Mouse (Mus musculus) liver, postnatal 0 days (tissue): ENCODE measurements at regions not wholly inside any gene's neighbourhood (a gene's known extent, or its start where the extent isn't known, plus 50 kb on each side); places are given as distances from the start of the nearest gene placed in this dataset.

Source experiments
- CTCF ChIP-seq: sonication (generic); IDR thresholded peaks from 2 replicates; pipeline ENCODE4 v1.5.1; 2016; ENCODE audit warnings: antibody characterized with exemption, low read depth
- EP300 ChIP-seq: IDR thresholded peaks from 2 replicates; pipeline ENCODE4 v1.6.1; 2016; ENCODE audit warnings: antibody characterized with exemption, low read depth, mild to moderate bottlenecking

- TF ChIP-seq CTCF (no peak), EP300 (no peak)
Observed at GRCm38 (mm10) chr1:193860354-193860753, 490.3 kb upstream of the Camk1g start.
